Mouse (Mus musculus) embryonic facial prominence, embryonic 15.5 days (tissue): ENCODE measurements around the gene Rnf126. TPM values are rescaled to one million over a fixed set of nuclear protein-coding genes. Genes with fewer than 3 reads are reported as not detected.
A peak's percentile ranks its signal among the peaks of the same experiment; 100 is the strongest.

ENCODE experiments used
- ATAC-seq: fragments of 200-750 bp; cut with Nextera tagmentation; 2 replicates; pipeline ENCODE4 v1.8.0; 2017; ENCODE audit warnings: low read depth, moderate TSS enrichment; ENCODE audit not compliant: insufficient number of reproducible peaks, low FRiP score, low TSS enrichment
- H3K27ac ChIP-seq: fragments of 300-500 bp; sonication (generic); replicated peaks from 2 replicates; pipeline ENCODE4 v1.5.1; 2015; ENCODE audit warnings: mild to moderate bottlenecking, inconsistent platforms
- H3K27me3 ChIP-seq: fragments of 300-500 bp; sonication (generic); 2 replicates; pipeline ENCODE4 v1.6.1; 2015; ENCODE audit warnings: inconsistent platforms
- H3K36me3 ChIP-seq: fragments of 300-500 bp; sonication (generic); 2 replicates; pipeline ENCODE4 v1.6.1; 2015; ENCODE audit warnings: mild to moderate bottlenecking, inconsistent platforms
- H3K4me1 ChIP-seq: fragments of 300-500 bp; sonication (generic); 2 replicates; pipeline ENCODE4 v1.6.1; 2015; ENCODE audit warnings: inconsistent platforms
- H3K4me2 ChIP-seq: fragments of 300-500 bp; sonication (generic); replicated peaks from 2 replicates; pipeline ENCODE4 v1.6.1; 2015; ENCODE audit warnings: mild to moderate bottlenecking, inconsistent platforms
- H3K4me3 ChIP-seq: fragments of 300-500 bp; sonication (generic); replicated peaks from 2 replicates; pipeline ENCODE4 v1.5.1; 2015; ENCODE audit warnings: mild to moderate bottlenecking, inconsistent platforms
- H3K9ac ChIP-seq: fragments of 300-500 bp; sonication (generic); 2 replicates; pipeline ENCODE4 v1.6.1; 2015; ENCODE audit warnings: inconsistent platforms
- H3K9me3 ChIP-seq: fragments of 300-500 bp; sonication (generic); replicated peaks from 2 replicates; pipeline ENCODE4 v1.6.1; 2016; ENCODE audit warnings: inconsistent platforms
- WGBS: fragments of 180-500 bp; shearing (Covaris S2); methylation state at CpG from one replicate; pipeline ENCODE4 v1.1.7; 2015; 5-methylcytosine and 5-hydroxymethylcytosine counted together
- polyA plus RNA-seq: library from polyadenylated mRNA; unstranded; fragments of >200 nt; fragmentation: Nextera tagmentation; extraction: Ambion mirVana; gene quantifications from 2 replicates; pipeline ENCODE4 v1.2.1, GENCODE M21; 2015

The Rnf126 gene
- polyA plus RNA-seq, 1 experiment from 2014 or later = 127 TPM

- H3K4me2 ChIP-seq = no peak overlapping the region
- H3K4me1 ChIP-seq = peaks cover 39% of the 10 kb centered on the region
- 55% methylated on average over 11 of the region's 11 CpGs for WGBS
- H3K9me3 ChIP-seq = no peaks in the 10 kb centered on the region
- no peak for ATAC-seq
- H3K9ac ChIP-seq = no peak overlapping the region
- H3K36me3 ChIP-seq = 0 out of 2 replicates have a peak, but pooled peaks cover 2% of the 10 kb centered on the region
- H3K27ac ChIP-seq = peak overlapping the region; percentile 39; the same call in 1 of the 2 replicates
- no peaks in the 10 kb centered on the region for H3K27me3 ChIP-seq
- no peak overlapping the region for H3K4me3 ChIP-seq
Measured at GRCm38 (mm10) chr10:79802331-79802971, 35.7 kb upstream of the Rnf126 start.

DNA sequence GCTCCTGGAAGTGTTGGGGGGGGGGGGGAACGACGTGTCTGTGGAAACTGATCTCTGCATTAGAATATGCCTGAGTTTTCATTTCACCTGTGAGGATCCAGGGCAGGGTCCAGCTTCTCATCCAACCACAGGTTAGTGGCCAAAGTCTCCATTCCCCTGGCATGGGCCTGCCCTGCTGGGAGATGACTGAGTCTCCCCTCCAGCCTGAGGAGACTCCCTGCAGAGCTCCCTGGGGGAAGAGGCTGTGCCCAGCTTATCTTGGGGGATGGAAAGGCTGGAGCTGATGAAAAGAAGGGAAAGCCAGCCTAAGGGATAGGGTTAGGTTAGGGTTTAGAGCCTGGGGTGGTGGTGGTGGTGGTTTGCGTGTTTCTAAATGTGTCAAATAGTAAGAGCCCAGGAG is 35.1 kb upstream of the Rnf126 start:
- H3K9ac ChIP-seq = no peak overlapping the region
- no peak overlapping the region for H3K4me3 ChIP-seq
- H3K9me3 ChIP-seq = no peaks in the 10 kb centered on the region
- H3K4me1 ChIP-seq = peaks cover 41% of the 10 kb centered on the region
- whole genome bisulfite sequencing = 39% methylated on average over 3 of the region's 3 CpGs
- no peak overlapping the region for H3K27ac ChIP-seq
- no peaks in the 10 kb centered on the region for H3K27me3 ChIP-seq
- no peaks in the 10 kb centered on the region for H3K36me3 ChIP-seq
- H3K4me2 ChIP-seq = no peak overlapping the region
- ATAC-seq = no peak

GRCm38 (mm10) chr10:79800508-79800907 is 33.8 kb upstream of the Rnf126 start:
- Histone ChIP-seq H3K4me3 (no peak overlapping the region), H3K9ac (no peak overlapping the region), H3K27me3 (no peaks in the 10 kb centered on the region), H3K4me1 (peaks cover 36% of the 10 kb centered on the region), H3K36me3 (no peaks in the 10 kb centered on the region), H3K27ac (no peak overlapping the region), H3K4me2 (no peak overlapping the region), H3K9me3 (no peaks in the 10 kb centered on the region)
- ATAC-seq = no peak
- 68% methylated on average over 11 of the region's 11 CpGs for WGBS

DNA sequence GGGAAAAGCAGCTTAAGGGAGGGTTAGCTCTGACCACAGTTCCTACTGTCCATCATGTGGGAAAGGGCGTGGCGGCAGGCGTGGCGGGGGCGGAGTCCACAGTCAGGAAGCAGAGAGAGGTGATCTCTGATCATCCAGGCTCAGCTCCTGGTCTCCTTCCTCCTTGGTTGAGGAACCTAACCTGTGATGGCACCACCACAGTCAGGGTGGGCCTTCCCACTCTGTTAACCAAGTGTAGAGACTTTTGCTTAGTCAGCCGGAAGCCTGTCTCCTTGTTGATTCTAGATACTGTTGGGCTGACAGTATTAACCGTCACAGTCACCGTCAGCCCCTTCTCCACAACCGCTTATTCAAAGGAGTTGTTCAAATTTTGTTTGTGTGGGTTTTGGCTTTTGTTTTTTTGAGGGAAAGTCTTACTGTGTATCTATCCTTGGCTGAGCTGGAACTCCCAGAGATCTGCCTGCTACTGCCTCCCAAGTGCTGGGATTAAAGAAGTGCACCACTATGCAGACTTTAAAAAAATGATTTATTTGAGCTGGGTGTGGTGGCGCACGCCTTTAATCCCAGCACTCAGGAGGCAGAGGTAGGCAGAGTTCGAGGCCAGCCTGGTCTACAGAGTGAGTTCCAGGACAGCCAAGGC is 31.7 kb upstream of the Rnf126 start:
- Histone ChIP-seq H3K9me3 (no peaks in the 10 kb centered on the region), H3K4me3 (no peak overlapping the region), H3K27me3 (no peaks in the 10 kb centered on the region), H3K4me1 (peaks cover 40% of the 10 kb centered on the region), H3K27ac (no peak overlapping the region), H3K36me3 (no peaks in the 10 kb centered on the region), H3K9ac (no peak overlapping the region), H3K4me2 (no peak overlapping the region)
- no peak for ATAC-seq
- 90% methylated on average over 12 of the region's 12 CpGs for WGBS

GRCm38 (mm10) chr10:79797326-79797725 is 30.6 kb upstream of the Rnf126 start:
- H3K4me1 ChIP-seq = peaks cover 34% of the 10 kb centered on the region
- no peak overlapping the region for H3K4me2 ChIP-seq
- H3K4me3 ChIP-seq = no peak overlapping the region
- H3K36me3 ChIP-seq = no peaks in the 10 kb centered on the region
- ATAC-seq = no peak
- no peak overlapping the region for H3K27ac ChIP-seq
- 34% methylated on average over 15 of the region's 15 CpGs for WGBS
- H3K9me3 ChIP-seq = no peaks in the 10 kb centered on the region
- no peak overlapping the region for H3K9ac ChIP-seq
- H3K27me3 ChIP-seq = no peaks in the 10 kb centered on the region

GRCm38 (mm10) chr10:79795905-79796304 is 29.2 kb upstream of the Rnf126 start:
- ATAC-seq = no peak
- Histone ChIP-seq H3K9ac (no peak overlapping the region), H3K36me3 (no peaks in the 10 kb centered on the region), H3K27ac (no peak overlapping the region), H3K4me3 (no peak overlapping the region), H3K9me3 (no peaks in the 10 kb centered on the region), H3K27me3 (no peaks in the 10 kb centered on the region), H3K4me1 (peaks cover 25% of the 10 kb centered on the region), H3K4me2 (no peak overlapping the region)
- WGBS = 95% methylated on average over 3 of the region's 3 CpGs

DNA sequence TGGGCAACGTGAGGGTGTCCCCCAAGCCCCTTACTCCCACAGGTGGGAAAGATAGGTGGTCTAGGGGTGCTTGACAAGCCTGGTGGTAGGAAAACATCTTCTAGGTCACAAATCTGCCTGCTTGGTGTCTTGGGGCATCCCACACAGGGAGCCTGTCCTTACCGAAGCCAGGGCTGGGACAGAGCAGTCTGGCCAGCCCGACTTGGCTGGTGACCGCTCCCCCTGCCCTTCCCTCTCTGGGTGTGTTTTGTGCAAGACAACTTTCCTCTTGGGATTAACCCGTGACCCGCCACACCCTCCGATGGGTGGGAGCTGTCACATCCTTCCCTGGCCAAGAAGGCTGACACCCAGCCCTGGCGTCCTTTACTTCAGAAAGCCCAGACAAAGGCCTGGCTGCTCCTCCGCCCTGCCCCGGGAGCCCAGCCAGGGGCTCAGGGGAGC is 27.8 kb upstream of the Rnf126 start:
- Histone ChIP-seq H3K4me1 (peaks cover 24% of the 10 kb centered on the region), H3K4me2 (peak overlapping the region; percentile 90), H3K4me3 (peak overlapping the region; percentile 75), H3K27ac (peak overlapping the region; percentile 79), H3K9me3 (no peaks in the 10 kb centered on the region), H3K36me3 (no peaks in the 10 kb centered on the region), H3K27me3 (no peaks in the 10 kb centered on the region), H3K9ac (peak overlapping the region; percentile 90)
- 8% methylated on average over 10 of the region's 10 CpGs for WGBS
- ATAC-seq = peak; percentile 14; the same call in 1 of the 2 replicates

GRCm38 (mm10) chr10:79793738-79794490 is 27.2 kb upstream of the Rnf126 start:
- Histone ChIP-seq H3K4me3 (peak overlapping the region; percentile 75), H3K9me3 (no peaks in the 10 kb centered on the region), H3K36me3 (no peaks in the 10 kb centered on the region), H3K4me1 (peaks cover 24% of the 10 kb centered on the region), H3K27me3 (no peaks in the 10 kb centered on the region), H3K27ac (peak overlapping the region; percentile 79), H3K4me2 (peak overlapping the region; percentile 90), H3K9ac (peak overlapping the region; percentile 90)
- ATAC-seq = peak; percentile 8; the same call in 1 of the 2 replicates
- under 1% methylated on average over 38 of the region's 38 CpGs for WGBS

GRCm38 (mm10) chr10:79793051-79793737 is 26.4 kb upstream of the Rnf126 start, which contains the start of gene Palm:
Gene Palm, plus strand, starts transcription at chr10:79793572.
- Histone ChIP-seq H3K36me3 (no peaks in the 10 kb centered on the region), H3K4me2 (peak within 1 kb of the TSS; percentile 90), H3K27ac (peak within 1 kb of the TSS; percentile 79), H3K9me3 (no peaks in the 10 kb centered on the region), H3K27me3 (no peaks in the 10 kb centered on the region), H3K4me3 (peak within 1 kb of the TSS; percentile 75), H3K4me1 (peaks cover 24% of the 10 kb centered on the region), H3K9ac (peak within 1 kb of the TSS; percentile 90)
- peak; percentile 74 for ATAC-seq
- 6% methylated on average over 51 of the region's 51 CpGs for WGBS

- Histone ChIP-seq H3K4me3 (no peak overlapping the region), H3K27ac (0 out of 2 replicates have a peak overlapping the region, but pooled peaks have one; percentile 13), H3K4me2 (no peak overlapping the region), H3K36me3 (no peaks in the 10 kb centered on the region), H3K4me1 (peaks cover 19% of the 10 kb centered on the region), H3K27me3 (no peaks in the 10 kb centered on the region), H3K9ac (no peak overlapping the region), H3K9me3 (no peaks in the 10 kb centered on the region)
- WGBS = 82% methylated on average over 5 of the region's 5 CpGs
- ATAC-seq = no peak
Measured at GRCm38 (mm10) chr10:79792339-79793040, 25.7 kb upstream of the Rnf126 start.
